Mouse (Mus musculus) ovary, postnatal 36 days (tissue): ENCODE measurements around the gene Rhbdf2.
A peak's percentile ranks its signal among the peaks of the same experiment; 100 is the strongest.

Source experiments
- DNase-seq: peaks from one replicate; pipeline ENCODE4 v3.0.0; 2022; ENCODE audit warnings: low spot score, mixed read lengths

Gene Rhbdf2

DNA sequence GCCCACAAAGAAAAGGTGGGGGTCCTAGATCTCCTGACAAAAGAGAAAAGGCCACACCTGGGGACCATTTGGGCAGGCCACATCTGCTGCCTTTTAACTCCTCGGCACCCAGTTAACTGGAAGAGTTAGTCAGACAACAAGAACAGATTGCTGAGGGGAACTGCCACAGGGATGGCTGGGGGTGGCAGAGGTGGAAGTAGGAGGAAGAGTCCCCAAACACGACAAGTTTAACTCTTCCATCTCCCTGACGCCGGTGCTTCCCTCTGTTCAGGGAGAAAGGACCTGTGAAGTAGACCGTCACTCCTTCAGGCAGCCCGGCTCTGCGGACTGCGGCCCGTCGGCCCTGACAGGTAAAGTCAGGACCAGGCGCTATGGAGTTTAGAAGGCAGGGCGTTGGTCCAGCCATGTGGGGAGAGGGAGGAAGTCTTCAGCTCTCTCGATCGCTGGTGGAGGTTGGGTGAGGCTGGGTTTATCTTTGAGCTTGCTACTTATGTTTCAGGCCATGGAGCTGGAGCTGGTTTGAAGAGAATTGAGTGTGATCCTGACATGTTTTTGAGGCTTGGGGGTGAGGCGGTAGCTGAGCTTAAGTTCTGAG lies 32.3 kb upstream of the Rhbdf2 start:
- DNase-seq: no peak

DNA sequence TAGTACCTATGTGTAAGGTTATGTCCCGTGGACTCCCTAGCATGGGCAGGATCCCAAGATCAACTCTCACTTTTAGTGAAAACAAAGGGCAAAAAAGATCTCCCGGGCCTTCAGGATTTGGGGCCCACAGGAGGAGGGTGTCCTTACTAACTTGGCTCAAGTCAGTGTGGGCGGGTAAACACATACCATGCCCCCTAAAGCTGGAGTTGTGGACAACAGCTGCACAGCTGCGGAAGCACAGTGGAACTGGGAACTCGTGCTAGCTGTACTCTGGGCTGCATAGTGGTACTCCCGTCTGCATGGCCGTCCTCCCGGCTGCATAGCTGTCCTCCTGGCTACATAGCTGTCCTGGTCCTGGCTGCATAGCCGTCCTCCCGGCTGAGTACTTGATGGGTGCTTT lies 31.4 kb upstream of the Rhbdf2 start:
- DNase-seq: no peak

DNA sequence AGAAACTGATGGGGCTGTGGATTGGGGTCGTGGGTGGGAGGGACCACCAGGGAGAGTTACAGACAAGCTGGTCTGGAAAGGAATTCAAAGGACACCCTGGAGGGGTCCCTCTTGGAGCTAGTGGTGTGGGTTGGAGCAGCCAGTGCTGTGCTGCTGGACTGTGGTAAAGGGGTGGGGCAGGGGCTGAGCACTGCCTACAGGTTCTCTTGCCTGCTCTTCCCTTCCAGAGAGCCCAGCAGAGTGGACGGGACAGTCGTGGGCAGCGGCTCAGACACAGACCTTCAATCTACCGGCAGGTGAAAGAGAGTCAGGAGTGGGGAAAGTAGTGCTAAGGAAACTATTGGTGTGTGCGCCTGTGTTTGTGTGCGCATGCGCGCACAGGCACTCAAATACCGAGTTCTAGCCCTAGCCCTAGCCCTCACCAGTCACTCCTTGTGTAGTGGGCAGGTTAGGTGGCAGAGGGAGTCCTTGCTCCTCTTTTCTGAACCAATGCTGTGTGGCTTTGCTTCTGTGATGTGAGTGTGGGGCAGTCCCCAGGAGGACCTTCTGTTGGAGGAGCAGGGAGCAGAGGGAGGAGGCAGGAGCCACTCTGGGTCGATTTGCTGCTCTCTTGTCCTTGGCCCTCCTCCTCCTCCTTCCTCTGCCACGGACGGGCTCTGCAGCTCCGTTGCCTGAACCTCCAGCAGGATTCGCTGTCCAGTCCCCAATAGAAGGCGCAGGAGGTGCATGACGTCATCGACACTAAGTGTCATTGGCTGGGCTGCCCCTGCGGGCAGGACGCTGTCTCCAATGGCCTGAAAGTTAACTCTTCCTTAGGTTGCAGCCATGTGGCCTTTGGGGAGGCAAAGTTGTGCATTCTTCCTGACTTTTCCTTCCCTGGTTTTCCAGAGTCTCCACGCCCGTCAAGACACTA lies 30.7 kb upstream of the Rhbdf2 start:
- DNase-seq: peak; percentile 85

DNA sequence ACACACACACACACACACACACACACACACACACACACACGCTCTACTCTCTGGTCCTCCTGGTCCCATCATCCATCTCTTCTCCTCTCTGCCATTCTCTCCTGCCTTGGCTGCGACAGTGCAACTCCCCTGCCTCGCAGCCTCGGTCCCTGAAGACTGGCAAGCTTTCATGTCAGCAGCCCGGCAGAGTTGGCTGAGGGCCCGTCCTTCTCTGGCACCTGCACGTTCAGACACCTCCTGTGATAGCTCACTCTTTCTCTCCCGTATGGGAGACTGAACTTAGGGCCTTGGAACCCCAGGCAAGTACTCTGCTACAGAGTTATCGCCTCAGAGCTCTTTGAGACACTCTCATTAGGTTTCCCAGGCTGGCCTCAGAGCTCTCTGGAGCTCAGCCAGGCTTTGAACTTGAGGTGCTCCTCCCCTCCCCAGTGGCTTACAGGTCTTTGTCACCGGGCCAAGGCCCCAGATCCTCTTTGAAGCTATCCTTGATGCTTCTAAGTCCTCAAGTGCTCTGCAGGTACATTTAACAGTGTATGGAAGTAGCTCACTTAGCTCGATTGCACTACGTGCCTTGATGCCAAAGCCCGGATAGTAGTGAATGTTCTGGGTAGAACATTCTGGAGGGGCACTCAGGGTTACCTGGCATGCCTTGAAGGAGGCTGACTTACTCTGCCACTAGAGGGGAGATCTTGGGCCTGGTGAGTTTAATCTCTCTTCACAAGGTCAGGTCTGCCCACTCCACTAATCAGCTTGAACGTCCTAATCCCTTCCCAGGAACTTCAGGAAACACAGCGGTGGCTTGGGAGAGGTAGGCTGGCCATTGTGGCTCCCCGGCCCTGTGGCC lies 29.8 kb upstream of the Rhbdf2 start:
- DNase-seq: no peak

DNA sequence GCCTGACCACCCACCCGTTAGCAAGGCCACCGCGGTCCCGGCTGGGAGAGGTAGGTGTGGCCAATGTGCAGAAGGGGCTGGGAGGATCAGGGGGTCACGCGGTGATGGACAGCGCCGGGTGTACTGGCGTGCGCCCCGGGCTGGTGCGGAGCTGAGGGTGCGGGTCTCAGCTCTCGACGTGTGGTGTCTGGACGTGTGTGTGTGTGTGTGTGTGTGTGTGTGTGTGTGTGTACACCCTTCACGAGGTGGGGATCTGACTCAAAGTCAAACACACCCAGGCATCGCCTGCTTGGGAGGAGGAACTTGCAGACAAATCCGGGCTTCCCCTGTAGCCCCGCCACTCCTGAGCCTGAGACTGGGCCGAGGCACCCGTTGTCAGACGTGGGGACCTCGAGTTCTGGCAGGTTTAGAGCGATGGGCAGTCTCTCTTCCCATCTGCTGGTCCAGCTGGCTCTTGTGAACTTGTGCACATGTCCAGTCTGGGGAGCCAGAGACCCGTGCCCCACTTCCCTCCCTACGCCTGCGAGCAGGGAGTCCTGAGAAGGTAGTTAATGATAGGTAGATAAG lies 27.5 kb upstream of the Rhbdf2 start, which contains the start of gene Cygb:
Gene Cygb, minus strand, starts transcription at position 59 of the 567 bp plus-strand sequence.
- DNase-seq: peak; percentile 52

DNA sequence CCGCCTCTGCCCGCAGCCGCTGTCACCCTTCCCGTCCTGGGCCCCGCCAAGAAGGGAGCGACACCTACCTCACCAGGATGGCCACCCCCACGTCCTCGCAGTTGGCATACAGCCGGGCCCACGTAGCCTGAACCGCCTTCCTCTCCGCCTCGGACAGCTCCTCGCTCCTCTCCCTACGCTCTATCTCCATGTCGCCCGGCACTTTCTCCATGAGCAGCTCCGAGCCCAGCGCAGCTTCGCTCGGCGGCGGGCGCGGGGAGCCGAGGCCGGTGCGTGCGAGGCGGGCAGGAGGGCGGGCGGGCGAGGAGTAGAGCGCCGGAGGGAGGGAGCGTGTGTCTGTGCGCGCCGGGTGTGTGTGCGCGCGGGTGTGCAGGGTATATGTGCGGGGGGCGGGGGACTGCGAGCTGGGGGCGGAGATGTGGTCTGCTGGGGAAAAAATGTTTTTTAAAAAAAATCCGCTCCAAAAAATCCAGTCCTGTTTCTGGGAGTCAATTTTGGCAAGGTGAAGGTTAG lies 26.9 kb upstream of the Rhbdf2 start:
- peak; percentile 54 for DNase-seq

DNA sequence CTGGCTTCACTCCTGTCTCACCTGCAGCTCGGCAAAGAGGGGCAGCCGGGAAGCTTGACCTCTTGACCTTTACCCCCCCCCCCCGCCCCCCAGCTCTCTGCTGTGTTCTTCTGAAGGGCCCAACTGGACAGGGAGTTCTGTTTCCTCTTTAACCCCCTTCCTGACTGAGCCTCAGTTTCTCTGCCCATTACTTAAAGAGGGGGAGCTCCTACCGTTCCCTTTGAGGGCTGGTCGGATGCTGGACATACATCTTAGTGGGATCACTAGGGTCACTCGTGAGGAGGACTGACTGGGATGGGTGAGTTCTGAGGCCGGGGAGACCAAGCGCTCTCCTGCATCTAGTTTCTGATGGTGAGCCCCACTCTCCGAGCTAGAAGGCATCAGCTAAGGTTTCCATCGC lies 26.4 kb upstream of the Rhbdf2 start, which contains the start of gene Prcd:
Gene Prcd, plus strand, starts transcription at position 301 of the 400 bp plus-strand sequence.
- DNase-seq: no peak

DNA sequence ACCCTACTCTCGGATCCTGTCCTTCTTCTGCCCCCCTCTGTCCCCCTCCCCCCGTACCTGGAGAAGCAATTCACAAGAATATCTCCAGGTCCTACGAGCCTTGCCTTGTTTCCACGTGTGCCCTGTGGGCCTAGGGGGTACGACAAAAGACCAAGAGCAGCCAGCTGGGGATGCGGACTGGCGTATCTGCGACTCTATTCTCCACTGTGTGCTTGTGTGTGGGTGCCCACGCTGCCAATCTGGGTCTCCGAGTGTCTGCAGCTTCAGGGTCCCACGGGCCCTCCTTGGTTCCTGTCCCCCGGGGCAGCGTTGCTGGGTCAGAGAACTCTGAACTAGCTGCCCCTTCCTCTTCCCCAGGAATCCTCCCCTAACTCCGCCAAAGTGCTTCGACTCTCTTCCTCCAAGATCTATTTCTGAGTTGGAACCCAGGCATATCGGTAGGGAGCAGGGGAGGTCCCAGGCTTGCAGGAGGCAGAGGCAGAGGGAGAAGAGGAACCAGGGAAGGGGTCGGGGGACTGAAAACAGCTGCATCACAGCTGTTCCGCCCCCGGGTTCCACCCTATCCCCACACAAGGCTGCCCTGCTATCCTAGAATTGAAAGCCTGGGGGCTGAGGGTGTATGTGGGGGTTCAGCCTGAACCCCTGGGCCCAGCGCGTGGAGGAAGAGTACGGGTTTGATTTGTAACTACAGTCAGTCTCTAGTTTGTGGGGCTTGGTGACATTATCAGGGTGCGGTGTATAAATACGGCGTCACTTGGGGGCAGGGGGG lies 25.7 kb upstream of the Rhbdf2 start:
- no peak for DNase-seq

DNA sequence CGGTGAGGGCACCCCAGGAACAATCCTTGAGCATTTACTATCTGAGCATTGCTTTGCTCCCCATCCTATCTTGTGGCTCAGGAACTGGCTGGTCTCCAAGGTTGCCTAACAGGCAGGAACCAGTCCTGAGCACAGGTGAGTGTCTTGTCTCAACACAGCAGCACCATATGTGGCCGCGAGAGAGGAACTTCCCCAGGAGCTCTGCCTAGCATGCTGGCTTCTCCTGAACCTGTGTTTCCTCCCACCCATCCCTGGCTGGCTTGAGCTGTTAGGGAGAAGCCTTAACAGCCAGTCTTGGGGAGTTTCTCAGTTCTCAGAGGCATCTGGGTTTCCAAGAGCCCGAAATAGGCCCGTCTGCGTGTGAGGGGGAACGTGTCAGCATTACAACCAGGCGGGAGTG lies 24.5 kb upstream of the Rhbdf2 start:
- DNase-seq: no peak

DNA sequence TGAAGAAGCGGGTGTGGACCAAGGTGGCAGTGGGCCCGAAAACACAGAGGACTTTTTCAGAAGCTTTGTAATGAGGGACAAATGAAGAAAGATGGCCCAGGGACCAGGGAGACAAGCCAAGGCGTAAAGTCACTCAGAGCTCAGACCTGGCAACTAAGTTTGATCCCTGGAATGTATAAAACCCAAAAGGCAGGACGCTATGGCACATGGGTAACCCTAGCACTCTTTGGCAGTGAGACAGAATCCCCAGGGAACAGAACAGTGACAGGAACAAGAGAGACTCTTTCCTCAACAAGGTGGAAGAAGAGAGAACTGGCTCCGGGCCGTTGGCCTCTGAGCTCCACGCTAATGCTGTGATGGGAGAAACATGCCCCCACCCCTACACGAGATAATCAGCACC lies 24.0 kb upstream of the Rhbdf2 start:
- no peak for DNase-seq

DNA sequence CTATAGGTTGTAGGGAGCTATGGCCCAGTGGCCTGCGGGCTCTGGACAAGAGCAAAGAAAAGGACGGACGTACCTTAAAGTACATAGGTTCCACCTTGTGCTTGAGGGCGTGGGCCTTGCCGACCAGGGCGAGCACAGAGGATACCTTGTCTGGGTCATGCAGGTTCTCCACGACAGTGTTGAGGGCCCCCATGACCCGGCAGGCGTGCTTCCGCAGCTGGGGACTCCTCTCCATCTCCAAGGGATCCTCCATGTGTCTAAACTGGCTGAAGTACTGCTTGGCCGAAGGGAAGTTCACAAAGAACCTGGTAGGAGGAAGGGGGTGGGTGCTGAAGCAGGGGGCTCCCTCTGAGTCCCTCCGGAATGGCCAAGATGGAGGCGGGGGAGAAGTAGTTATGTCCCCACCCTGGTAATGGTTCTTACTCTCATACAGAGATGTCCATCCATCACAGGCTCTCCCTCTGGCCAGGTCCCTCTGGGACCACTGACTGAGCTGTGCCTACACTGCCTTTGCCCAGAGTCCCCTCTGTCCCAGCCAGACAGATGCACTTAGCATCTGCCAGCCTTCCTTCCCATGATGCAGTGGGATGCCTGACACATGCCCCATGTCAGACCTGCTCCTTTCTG lies 23.0 kb upstream of the Rhbdf2 start:
- no peak for DNase-seq

DNA sequence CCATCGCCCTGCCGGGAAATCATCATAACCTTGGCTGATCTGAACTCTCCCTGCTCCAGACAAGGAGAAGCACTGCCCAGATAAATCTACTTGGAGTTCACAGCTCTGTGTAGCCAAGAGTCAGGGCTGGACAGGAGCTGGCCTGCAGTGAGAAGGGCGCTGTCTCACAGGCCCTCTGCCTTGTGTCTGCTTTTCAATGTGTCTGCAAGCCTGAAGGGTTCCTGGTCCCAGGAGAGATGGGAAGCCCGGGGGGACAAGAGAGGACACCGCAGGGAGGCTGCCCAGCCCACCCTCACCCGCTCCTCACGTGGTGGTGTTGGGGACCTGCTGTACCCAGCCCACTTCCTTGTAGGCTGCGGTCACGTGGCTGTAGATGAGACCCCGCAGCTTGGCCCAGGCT lies 22.2 kb upstream of the Rhbdf2 start:
- no peak for DNase-seq

DNA sequence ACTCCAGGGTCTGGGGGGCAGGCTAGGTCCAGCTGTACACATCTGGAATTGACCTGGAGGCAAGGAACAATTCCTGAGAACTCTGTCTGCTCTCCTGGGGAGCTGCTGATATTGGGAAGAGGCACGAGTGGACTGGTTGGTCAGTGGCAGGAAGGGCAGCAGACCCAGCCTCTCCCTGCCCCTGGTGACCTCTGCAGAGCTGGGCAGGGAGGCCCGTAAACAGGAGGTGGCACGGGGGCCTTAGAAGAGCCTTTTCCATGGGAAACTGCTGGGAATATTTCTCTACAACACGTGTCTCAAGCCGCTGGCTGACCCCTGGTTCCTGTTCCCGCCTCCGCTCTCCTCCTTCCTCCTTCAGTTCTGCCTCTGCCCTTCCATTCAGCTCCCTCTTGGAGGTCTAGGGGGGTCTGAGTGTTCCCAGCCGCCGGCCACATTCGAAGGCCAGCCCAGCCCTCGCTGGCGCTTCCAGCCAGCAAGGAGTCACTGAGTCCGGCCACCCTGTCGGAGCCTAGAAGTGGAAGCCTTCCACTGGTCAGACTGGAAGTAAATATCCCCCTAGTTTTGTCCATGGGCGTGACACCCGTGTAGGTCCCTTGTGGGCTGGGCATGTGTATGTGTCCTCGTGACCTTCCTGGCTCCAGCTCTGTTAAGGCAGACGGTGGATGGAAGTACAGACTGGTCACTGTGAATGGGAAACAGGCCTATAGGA lies 21.5 kb upstream of the Rhbdf2 start:
- peak; percentile 55 for DNase-seq

DNA sequence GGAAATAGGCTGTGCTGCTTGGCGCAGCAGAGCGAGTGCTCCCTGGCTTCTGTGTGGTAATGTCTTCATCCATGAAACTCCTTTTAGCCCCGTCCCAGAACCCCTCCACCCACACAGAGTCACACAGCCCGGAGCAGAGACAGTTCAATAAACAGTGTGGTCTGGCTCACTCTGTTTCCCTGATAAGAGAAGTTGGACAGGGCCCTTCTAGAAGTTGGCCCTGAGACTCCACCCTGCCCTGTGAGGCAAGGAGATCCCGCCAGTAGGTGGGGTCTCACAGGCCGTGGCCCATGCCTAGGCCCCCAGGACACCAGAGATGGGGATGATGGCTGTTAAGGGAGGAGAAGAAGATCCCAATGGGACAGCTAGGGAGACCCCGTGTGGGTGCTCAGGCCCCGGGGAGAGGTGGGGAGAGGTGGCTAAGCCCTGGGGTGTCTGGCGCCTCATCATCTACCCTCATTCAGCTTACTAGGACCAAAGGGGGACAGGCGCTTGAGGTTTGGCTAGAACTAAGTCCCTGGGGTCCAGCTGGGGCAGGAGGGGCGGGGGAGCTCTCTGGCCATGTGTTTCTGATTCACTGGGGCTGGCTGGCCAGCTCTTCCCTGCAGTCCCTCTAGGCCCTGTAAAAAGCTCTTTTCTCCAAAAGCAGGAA lies 20.6 kb upstream of the Rhbdf2 start:
- peak; percentile 51 for DNase-seq

DNA sequence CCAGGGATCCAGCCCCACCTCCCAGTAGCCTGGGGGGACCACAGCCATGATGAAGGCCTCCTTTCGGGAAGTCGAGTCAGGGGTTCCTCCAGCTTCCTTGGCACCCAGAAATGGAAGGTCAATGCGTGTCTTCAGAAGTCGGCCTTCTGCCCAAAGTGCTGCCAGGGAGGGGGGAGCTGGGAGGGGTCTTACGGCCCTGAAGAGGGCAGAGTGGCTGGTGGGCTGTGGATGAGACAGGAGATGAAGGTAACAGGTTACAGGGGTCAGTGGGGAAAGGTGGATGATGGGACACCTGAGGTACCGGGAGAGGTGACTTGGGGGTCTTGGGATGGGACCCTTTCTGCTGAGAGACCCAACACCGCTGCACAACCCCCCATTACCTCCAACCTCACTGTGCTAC lies 20.0 kb upstream of the Rhbdf2 start:
- no peak for DNase-seq

DNA sequence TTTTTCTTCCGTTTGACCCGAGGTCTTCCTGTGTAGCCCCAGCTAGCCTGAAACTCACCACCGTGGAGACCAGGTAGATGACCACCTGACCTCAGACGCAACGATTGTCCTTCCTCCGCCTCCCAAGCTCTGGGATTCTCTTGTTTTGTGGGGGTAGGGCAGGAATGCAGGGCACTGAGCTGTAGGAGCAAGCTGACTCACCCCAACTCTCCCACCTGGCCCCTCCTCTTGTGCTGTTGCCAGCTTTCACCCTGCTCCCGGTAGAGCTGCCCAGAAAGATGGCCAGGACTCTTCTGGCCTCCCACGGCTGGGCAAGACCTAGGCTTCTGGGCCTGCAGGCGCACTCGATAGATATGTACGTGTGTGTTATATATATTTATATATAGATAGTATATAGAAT lies 19.3 kb upstream of the Rhbdf2 start:
- no peak for DNase-seq

DNA sequence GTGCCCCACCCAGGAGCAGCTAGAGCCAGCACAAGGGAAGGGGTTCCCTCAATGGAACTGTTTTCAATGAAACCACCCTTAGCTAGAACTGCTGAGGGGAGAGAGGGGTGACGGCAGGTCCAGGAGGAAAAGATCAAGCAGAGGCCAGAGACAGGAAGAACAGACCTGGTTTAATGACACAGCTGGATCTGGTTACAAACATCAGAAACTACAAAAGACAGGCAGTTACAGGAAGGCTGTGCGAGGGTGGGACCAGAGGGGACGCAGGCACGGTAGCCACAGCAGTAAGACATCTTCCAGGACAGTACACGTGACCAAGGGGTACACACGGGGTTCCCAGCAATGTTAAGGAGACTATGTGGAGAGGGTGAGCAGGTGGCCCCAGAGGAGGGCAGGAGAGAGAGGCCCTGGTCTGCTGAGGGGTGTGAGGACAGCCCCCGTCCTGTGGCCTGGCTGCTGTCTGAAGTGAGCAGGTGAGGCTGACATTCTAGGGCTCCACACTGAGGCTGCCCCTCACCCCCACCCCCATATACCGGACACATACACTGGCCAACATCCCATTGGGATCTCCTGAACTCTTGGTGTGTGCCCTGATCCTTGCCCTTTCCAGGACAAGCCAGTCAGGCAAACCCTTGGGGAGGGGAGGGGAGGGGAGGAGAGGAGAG lies 18.8 kb upstream of the Rhbdf2 start:
- no peak for DNase-seq

DNA sequence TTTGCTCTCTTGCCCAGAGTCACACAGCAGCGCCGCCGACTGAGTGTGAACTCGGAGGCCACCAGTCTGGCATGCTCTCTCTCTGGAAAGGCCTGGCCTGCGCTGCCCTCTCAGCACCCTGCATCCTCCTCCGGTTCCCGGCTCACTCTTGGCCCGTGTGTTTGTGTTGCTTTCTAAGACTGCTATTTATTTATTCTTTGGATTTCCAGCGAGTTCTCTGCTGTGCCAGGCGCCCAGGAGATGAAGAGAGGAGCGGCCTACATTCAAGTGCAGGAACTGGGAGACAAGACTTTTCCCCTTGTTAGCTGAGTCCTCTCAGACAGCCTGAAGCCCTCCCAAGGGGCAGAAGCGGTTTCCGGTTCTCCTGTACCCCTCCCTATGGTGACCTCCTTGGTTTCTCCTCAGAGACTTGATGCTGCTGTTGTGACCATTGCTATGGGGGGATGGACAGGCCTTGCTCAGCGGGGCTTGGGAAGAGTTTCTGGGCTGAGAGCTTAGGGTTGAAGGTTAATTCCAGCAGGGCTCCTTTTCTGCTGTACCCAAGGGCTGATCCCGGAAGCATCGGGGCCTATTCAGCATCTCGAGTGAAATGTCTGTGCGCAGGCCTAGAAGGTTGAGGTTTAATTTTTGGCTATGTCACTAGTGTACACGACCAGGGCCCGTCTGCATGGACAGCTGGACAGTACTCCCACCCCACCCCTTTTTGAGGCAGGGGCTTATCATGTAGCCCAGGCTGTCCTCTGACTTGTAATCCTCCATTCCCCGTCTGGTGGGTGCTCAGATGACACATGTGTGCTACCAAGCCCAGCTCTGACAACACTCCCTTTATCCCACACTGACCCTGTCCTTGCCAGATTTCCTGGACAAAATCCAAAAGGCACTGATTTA lies 17.6 kb upstream of the Rhbdf2 start:
- DNase-seq: no peak
